ENCODE assay signal across 8 mouse cellular contexts in genomic region chr5:117307699-117308098, GRCm38 (mm10). TPM values are rescaled to one million over a fixed set of nuclear protein-coding genes. Genes with fewer than 3 reads are reported as not detected.
DNase-seq lines count a peak whose midpoint lies in the region; ATAC-seq and TF ChIP-seq lines count a peak whose summit lies in the region.
"Had no signal": no experiment of that assay in that cellular context is flagged by ENCODE, and none has a peak within 500 bp of the region (broad histone marks: within the 10 kb centered on the region; RNA-seq: fewer than 3 reads in every experiment).

No protein-coding gene starts in this region.

- no peak overlapping the region for H3K4me2 ChIP-seq in lung, postnatal 0 days (replicated peaks; ENCODE audit: low read depth, low read length)
- H3K4me2 ChIP-seq: limb, embryonic 13.5 days had no signal

- H3K27me3 ChIP-seq in lung, postnatal 0 days (replicated peaks; ENCODE audit: insufficient read depth, low read length): no peaks in the 10 kb centered on the region
- H3K27me3 ChIP-seq: limb, embryonic 13.5 days had no signal

- no peaks in the 10 kb centered on the region for H3K9me3 ChIP-seq in lung, postnatal 0 days (ENCODE audit: low read length)
- H3K9me3 ChIP-seq: limb, embryonic 13.5 days had no signal

- H3K27ac ChIP-seq in lung, postnatal 0 days (ENCODE audit: low read length): no peak overlapping the region
- H3K27ac ChIP-seq: limb, embryonic 13.5 days had no signal

- no peaks in the 10 kb centered on the region for H3K4me1 ChIP-seq in lung, postnatal 0 days (ENCODE audit: insufficient read depth, low read depth, low read length)

- peak; percentile 89 for TF ChIP-seq CTCF in lung, postnatal 0 days (IDR thresholded peaks at IDR 0.05)

- 19% methylated on average over 11 of the region's 11 CpGs for WGBS in lung, postnatal 0 days

- TF ChIP-seq EP300 in lung, postnatal 0 days (IDR thresholded peaks at IDR 0.05): no peak

- H3K4me3 ChIP-seq in lung, postnatal 0 days (ENCODE audit: low read depth, low read length): no peak overlapping the region
- H3K4me3 ChIP-seq: limb, embryonic 13.5 days had no signal

- peak; percentile 85 for DNase-seq in CD4-positive, CD25-positive, alpha-beta regulatory T cell, adult 2 months (ENCODE audit: low read depth, low spot score)
- DNase-seq in MN1 (ENCODE audit: low spot score): peak; percentile 65
- DNase-seq in cerebellum, postnatal 14 days: peak; percentile 52 to 76
- DNase-seq in heart, adult 9 months (ENCODE audit: low spot score in 2 of 2): peak; percentile 63 to 64
- DNase-seq in kidney, postnatal 25 days: peak; percentile 88 to 91
- DNase-seq in lung, postnatal 0 days (ENCODE audit: low spot score): peak; percentile 83
- DNase-seq in spleen, adult 12 weeks (ENCODE audit: low spot score): peak; percentile 62

- peak; percentile 86 for ATAC-seq in lung, postnatal 0 days

- H3K36me3 ChIP-seq in lung, postnatal 0 days (ENCODE audit: insufficient read depth, low read length): no peaks in the 10 kb centered on the region
- H3K36me3 ChIP-seq: limb, embryonic 13.5 days had no signal

- no peak overlapping the region for H3K9ac ChIP-seq in lung, postnatal 0 days (replicated peaks; ENCODE audit: low read depth)
- H3K9ac ChIP-seq: limb, embryonic 13.5 days had no signal

RNA-seq across cellular contexts. Expression of gene Vsig10, which starts 11.2 kb away (rescaled TPM):
- 19.7 and 23.7 TPM in 2 replicates for polyA plus RNA-seq in lung, postnatal 0 days (2015; fragmentation: Nextera tagmentation; extraction: Ambion mirVana)

RNA-seq across cellular contexts. Expression of gene Pebp1, which starts 20.3 kb away (rescaled TPM):
- 273 and 289 TPM in 2 replicates for polyA plus RNA-seq in lung, postnatal 0 days (2015; fragmentation: Nextera tagmentation; extraction: Ambion mirVana)

RNA-seq across cellular contexts. Expression of gene Wsb2, which starts 49.4 kb away (rescaled TPM):
- polyA plus RNA-seq in lung, postnatal 0 days (2015; fragmentation: Nextera tagmentation; extraction: Ambion mirVana): 63.7 and 72.0 TPM in 2 replicates
